Mouse (Mus musculus): ENCODE results near the gene Sypl.

The Sypl gene

GRCm38 (mm10) chr12:32953596-32954215 is at the start of gene Sypl:
Gene Sypl (plus strand): TSS chr12:32953891.
- peak; percentile 96 for DNase-seq (ENCODE audit: extremely low read depth, insufficient read length, low spot score)

- DNase-seq (ENCODE audit: extremely low read depth, insufficient read length, low spot score) = no peak
Measured at GRCm38 (mm10) chr12:32909686-32910085, 44.0 kb upstream of the Sypl start.

- peak; percentile 40 for DNase-seq (ENCODE audit: extremely low read depth, insufficient read length, low spot score)
Measured at GRCm38 (mm10) chr12:32910092-32910491, 43.6 kb upstream of the Sypl start.

GRCm38 (mm10) chr12:32910560-32911194 is 43.0 kb upstream of the Sypl start:
- DNase-seq (ENCODE audit: extremely low read depth, insufficient read length, low spot score) = peak; percentile 33

GRCm38 (mm10) chr12:32911569-32911968 is 42.1 kb upstream of the Sypl start:
- no peak for DNase-seq (ENCODE audit: extremely low read depth, insufficient read length, low spot score)

- DNase-seq (ENCODE audit: extremely low read depth, insufficient read length, low spot score) = no peak
Measured at GRCm38 (mm10) chr12:32912772-32913171, 40.9 kb upstream of the Sypl start.

GRCm38 (mm10) chr12:32918683-32919082 is 35.0 kb upstream of the Sypl start:
- DNase-seq (ENCODE audit: extremely low read depth, insufficient read length, low spot score) = no peak

GRCm38 (mm10) chr12:32919091-32919490 is 34.6 kb upstream of the Sypl start:
- no peak for DNase-seq (ENCODE audit: extremely low read depth, insufficient read length, low spot score)

- DNase-seq (ENCODE audit: extremely low read depth, insufficient read length, low spot score) = no peak
Measured at GRCm38 (mm10) chr12:32919527-32919926, 34.2 kb upstream of the Sypl start.

GRCm38 (mm10) chr12:32920185-32920788 is 33.4 kb upstream of the Sypl start:
- peak; percentile 28 for DNase-seq (ENCODE audit: extremely low read depth, insufficient read length, low spot score)

- no peak for DNase-seq (ENCODE audit: extremely low read depth, insufficient read length, low spot score)
Measured at GRCm38 (mm10) chr12:32921071-32921470, 32.6 kb upstream of the Sypl start.

GRCm38 (mm10) chr12:32921532-32922131 is 32.1 kb upstream of the Sypl start:
- no peak for DNase-seq (ENCODE audit: extremely low read depth, insufficient read length, low spot score)

GRCm38 (mm10) chr12:32924245-32924644 is 29.4 kb upstream of the Sypl start:
- no peak for DNase-seq (ENCODE audit: extremely low read depth, insufficient read length, low spot score)

- DNase-seq (ENCODE audit: extremely low read depth, insufficient read length, low spot score) = no peak
Measured at GRCm38 (mm10) chr12:32926331-32927172, 27.1 kb upstream of the Sypl start.

GRCm38 (mm10) chr12:32927231-32927835 is 26.4 kb upstream of the Sypl start:
- DNase-seq (ENCODE audit: extremely low read depth, insufficient read length, low spot score) = no peak

- no peak for DNase-seq (ENCODE audit: extremely low read depth, insufficient read length, low spot score)
Measured at GRCm38 (mm10) chr12:32928180-32928579, 25.5 kb upstream of the Sypl start.

- DNase-seq (ENCODE audit: extremely low read depth, insufficient read length, low spot score) = no peak
Measured at GRCm38 (mm10) chr12:32929831-32930513, 23.7 kb upstream of the Sypl start.

GRCm38 (mm10) chr12:32930566-32930965 is 23.1 kb upstream of the Sypl start:
- no peak for DNase-seq (ENCODE audit: extremely low read depth, insufficient read length, low spot score)

- no peak for DNase-seq (ENCODE audit: extremely low read depth, insufficient read length, low spot score)
Measured at GRCm38 (mm10) chr12:32936246-32936946, 17.3 kb upstream of the Sypl start.
